Mouse (Mus musculus) megakaryocyte, embryonic 14.5 days (primary cell): ENCODE measurements around the gene Hoxa3.

Experiments used
- FLI1 ChIP-seq: IDR thresholded peaks from 2 replicates; pipeline ENCODE4 v1.6.1; 2012; ENCODE audit warnings: low read length, inconsistent platforms, mixed read lengths
- GATA1 ChIP-seq: IDR thresholded peaks from 3 replicates; pipeline ENCODE4 v1.6.1; 2012; ENCODE audit warnings: mixed read lengths, low read length, inconsistent platforms, borderline replicate concordance

DNA sequence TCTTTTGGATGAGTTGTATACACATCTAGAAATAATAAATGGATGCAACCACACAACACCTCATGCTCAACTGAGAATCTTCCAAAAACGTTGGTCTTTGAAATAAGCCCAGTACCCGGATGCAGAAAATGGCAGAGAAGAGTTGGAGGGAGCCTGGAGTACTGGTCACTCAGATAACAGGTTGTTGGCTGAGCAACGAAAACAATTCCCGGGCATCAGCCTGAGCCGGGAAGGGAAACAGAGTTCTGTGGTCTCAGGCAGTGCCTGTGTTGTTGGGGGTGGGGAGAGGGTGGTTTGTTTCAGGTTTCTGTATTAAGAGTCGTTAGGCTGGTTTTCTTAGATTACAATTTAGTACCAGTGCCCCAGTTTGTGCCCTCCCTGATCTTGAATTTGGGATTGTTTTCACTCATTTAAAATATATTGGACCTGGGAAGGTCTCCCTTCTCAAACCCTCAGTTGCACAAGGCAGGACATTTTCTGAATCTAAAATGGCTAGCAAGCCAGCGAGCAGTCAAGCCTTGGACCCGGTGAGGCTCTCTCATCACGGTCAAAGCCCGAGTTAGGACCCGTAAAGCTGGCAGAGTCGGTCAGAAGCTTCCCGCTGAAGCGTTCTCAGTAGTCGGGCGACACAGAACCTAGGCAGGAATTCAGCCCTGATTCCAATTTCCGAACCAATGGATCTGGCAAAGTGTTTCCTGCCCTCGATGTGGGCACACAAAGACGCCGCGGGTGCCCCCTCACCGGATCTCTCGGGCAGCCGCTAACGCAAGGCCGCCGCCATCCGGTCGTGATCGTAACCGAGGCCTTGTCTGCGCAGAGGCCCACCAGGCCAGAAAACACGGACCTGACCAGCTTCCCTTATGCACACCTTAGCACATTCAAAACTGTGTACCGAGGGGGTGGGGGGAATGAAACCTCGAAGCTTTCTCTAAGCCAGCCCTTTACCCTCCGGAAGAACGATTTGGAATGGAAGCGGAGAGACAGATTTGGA, 15.6 kb upstream of the Hoxa3 start:
- TF ChIP-seq GATA1 (no peak), FLI1 (no peak)
